ENCODE assay signal across 24 mouse cellular contexts in genomic region chr9:50176131-50176530, GRCm38 (mm10).
A peak's percentile ranks its signal among the peaks of the same experiment; 100 is the strongest.
DNase-seq lines count a peak whose midpoint lies in the region; ATAC-seq and TF ChIP-seq lines count a peak whose summit lies in the region.
"Had no signal": no experiment of that assay in that cellular context is flagged by ENCODE, and none has a peak within 500 bp of the region (broad histone marks: within the 10 kb centered on the region; RNA-seq: fewer than 3 reads in every experiment).

No protein-coding gene starts in this region.

- no peaks in the 10 kb centered on the region for H3K36me3 ChIP-seq in intestine, embryonic 14.5 days (ENCODE audit: control insufficient read depth, insufficient read depth, low read length)
- H3K36me3 ChIP-seq in intestine, embryonic 15.5 days, result no peaks in the 10 kb centered on the region
- H3K36me3 ChIP-seq in kidney, adult 2 months (ENCODE audit: control insufficient read depth, insufficient read depth, low read length), result no peaks in the 10 kb centered on the region
- H3K36me3 ChIP-seq in hindbrain, postnatal 0 days (ENCODE audit: insufficient read depth, low read length), result no peaks in the 10 kb centered on the region
- H3K36me3 ChIP-seq: G1E had no signal

- H3K4me3 ChIP-seq in intestine, embryonic 14.5 days (ENCODE audit: low read depth, low read length), result no peak overlapping the region
- H3K4me3 ChIP-seq in intestine, embryonic 15.5 days (replicated peaks), result no peak overlapping the region
- H3K4me3 ChIP-seq in kidney, adult 2 months (ENCODE audit: insufficient read depth, low read depth, low read length), result no peak overlapping the region
- no peak overlapping the region for H3K4me3 ChIP-seq in hindbrain, postnatal 0 days (ENCODE audit: low read length)

- peak; percentile 41 for DNase-seq in intestine, embryonic 14.5 days (ENCODE audit: low spot score)
- DNase-seq in NIH3T3 (ENCODE audit: low read depth), result peak; percentile 43
- DNase-seq in Patski (ENCODE audit: low read depth, low spot score), result peak; percentile 91
- DNase-seq in R1 (ENCODE audit: low read depth, low spot score), result peak; percentile 6
- DNase-seq in lung, postnatal 36 days, result no peak
- DNase-seq in kidney, adult 2 months, result no peak
- DNase-seq in hindbrain, postnatal 0 days (ENCODE audit: low spot score), result no peak
- DNase-seq: adrenal gland, adult 2 months; adrenal gland, adult 8-10 months; adrenal gland, postnatal 10 days; adrenal gland, postnatal 14 days; adrenal gland, postnatal 25 days; adrenal gland, postnatal 36 days; B cell, adult 2 months; cerebellum, adult 11 months; cerebellum, adult 11-12 months; cerebellum, adult 18-20 months; cerebellum, adult 2 months; cerebellum, adult 8-10 months had no signal

- POLR2A ChIA-PET in Patski (lab: Charles Lee), result interaction anchor here (0.6 kb wide), 1 partner anchor 130 kb away, joined by 7 read pairs; no protein-coding TSS in a partner anchor

- no peak overlapping the region for H3K9ac ChIP-seq in intestine, embryonic 14.5 days (ENCODE audit: low read length)
- no peak overlapping the region for H3K9ac ChIP-seq in intestine, embryonic 15.5 days
- no peak overlapping the region for H3K9ac ChIP-seq in hindbrain, postnatal 0 days (replicated peaks; ENCODE audit: low read length)

- no peak for ATAC-seq in intestine, embryonic 14.5 days (replicated peaks; ENCODE audit: low FRiP score, low TSS enrichment, low read depth)
- no peak for ATAC-seq in intestine, embryonic 15.5 days
- peak; percentile 75 for ATAC-seq in Patski
- ATAC-seq in hindbrain, postnatal 0 days, result no peak
- ATAC-seq: activated CD4-positive, CD25-positive, alpha-beta regulatory T cell, adult 4 months; CD4-positive, CD25-positive, alpha-beta regulatory T cell, adult 4 months had no signal

- WGBS in intestine, embryonic 14.5 days, result 97% methylated on average over 2 of the region's 2 CpGs
- WGBS in intestine, embryonic 15.5 days, result 91% methylated on average over 2 of the region's 2 CpGs
- 79% methylated on average over 2 of the region's 2 CpGs for WGBS in kidney, adult 2 months
- WGBS in hindbrain, postnatal 0 days, result 92% methylated on average over 2 of the region's 2 CpGs

- H3K4me2 ChIP-seq in intestine, embryonic 14.5 days (ENCODE audit: low read length), result no peak overlapping the region
- H3K4me2 ChIP-seq in intestine, embryonic 15.5 days (replicated peaks), result no peak overlapping the region
- H3K4me2 ChIP-seq in hindbrain, postnatal 0 days (ENCODE audit: low read depth, low read length), result no peak overlapping the region

- H3K9me3 ChIP-seq in intestine, embryonic 14.5 days (ENCODE audit: control insufficient read depth, low read length), result no peaks in the 10 kb centered on the region
- no peaks in the 10 kb centered on the region for H3K9me3 ChIP-seq in intestine, embryonic 15.5 days
- no peaks in the 10 kb centered on the region for H3K9me3 ChIP-seq in hindbrain, postnatal 0 days (ENCODE audit: low read length)
- H3K9me3 ChIP-seq: G1E had no signal

- no peaks in the 10 kb centered on the region for H3K4me1 ChIP-seq in intestine, embryonic 14.5 days (replicated peaks; ENCODE audit: control insufficient read depth, insufficient read depth, low read length)
- 0 out of 2 replicates have a peak, but pooled peaks cover under 1% of the 10 kb centered on the region for H3K4me1 ChIP-seq in intestine, embryonic 15.5 days (replicated peaks)
- no peaks in the 10 kb centered on the region for H3K4me1 ChIP-seq in kidney, adult 2 months (ENCODE audit: control insufficient read depth, insufficient read depth, low read length)
- no peaks in the 10 kb centered on the region for H3K4me1 ChIP-seq in hindbrain, postnatal 0 days (ENCODE audit: insufficient read depth, low read length)

- in situ Hi-C loops in Patski (cut with MboI; ENCODE audit: low pct_unique_long_range_greater_than_20kb), result loop anchor here (10.0 kb wide), 3 partner anchors 259 to 681 kb away; no protein-coding TSS in a partner anchor

- TF ChIP-seq POLR2A in kidney, adult 2 months (IDR thresholded peaks at IDR 0.05; ENCODE audit: low read depth, low read length), result no peak

- CTCF ChIA-PET in Patski (lab: Charles Lee), result interaction anchor here (1.8 kb wide), 1 partner anchor 22 kb away, joined by 5 read pairs; no protein-coding TSS in a partner anchor

- no peak for TF ChIP-seq CTCF in Patski (IDR thresholded peaks at IDR 0.05)
- TF ChIP-seq CTCF in kidney, adult 2 months (conservative IDR thresholded peaks at IDR 0.05; ENCODE audit: insufficient read depth, insufficient read length, low read depth, low read length), result no peak
- no peak for TF ChIP-seq CTCF in hindbrain, postnatal 0 days (IDR thresholded peaks at IDR 0.05; ENCODE audit: low read depth)

- H3K27me3 ChIP-seq in intestine, embryonic 14.5 days (replicated peaks; ENCODE audit: control insufficient read depth, insufficient read depth, low read length), result no peaks in the 10 kb centered on the region
- H3K27me3 ChIP-seq in intestine, embryonic 15.5 days (replicated peaks), result no peaks in the 10 kb centered on the region
- no peaks in the 10 kb centered on the region for H3K27me3 ChIP-seq in Patski
- H3K27me3 ChIP-seq in kidney, adult 2 months (replicated peaks; ENCODE audit: control insufficient read depth, insufficient read depth, low read length), result no peaks in the 10 kb centered on the region
- no peaks in the 10 kb centered on the region for H3K27me3 ChIP-seq in hindbrain, postnatal 0 days (ENCODE audit: insufficient read depth, low read length)
- H3K27me3 ChIP-seq: CH12.LX had no signal

- H3K27ac ChIP-seq in intestine, embryonic 14.5 days (ENCODE audit: low read depth), result no peak overlapping the region
- H3K27ac ChIP-seq in intestine, embryonic 15.5 days, result no peak overlapping the region
- H3K27ac ChIP-seq in kidney, adult 2 months (ENCODE audit: insufficient read depth, low read depth, low read length), result no peak overlapping the region
- no peak overlapping the region for H3K27ac ChIP-seq in hindbrain, postnatal 0 days

Comparison
In these comparisons a context has a peak if more than half of its experiments do, and no peak if none do; other contexts are left out.
1. DNase-seq: peak in intestine, embryonic 14.5 days (single experiment), NIH3T3 (single experiment), Patski (single experiment) and R1 (single experiment); none in lung, postnatal 36 days (single experiment), kidney, adult 2 months (single experiment) and hindbrain, postnatal 0 days (single experiment).